Mouse (Mus musculus) ovary, adult 18-20 months (tissue): ENCODE measurements around the gene Gnrhr.

Experiments used
- DNase-seq: peaks from one replicate; pipeline ENCODE4 v3.0.0; 2022; ENCODE audit warnings: low spot score, mixed read lengths

Gene Gnrhr

GRCm38 (mm10) chr5:86197801-86198200 lies at the start of gene Gnrhr:
Gene Gnrhr, minus strand, starts transcription at chr5:86197901.
- DNase-seq: no peak

- DNase-seq: no peak
These were observed 48.9 kb upstream of the Gnrhr start for GRCm38 (mm10) chr5:86246559-86246958.

GRCm38 (mm10) chr5:86244880-86245279 lies 47.2 kb upstream of the Gnrhr start:
- no peak for DNase-seq

- DNase-seq: no peak
These were observed 46.6 kb upstream of the Gnrhr start for GRCm38 (mm10) chr5:86244275-86244674.

GRCm38 (mm10) chr5:86227156-86227853 lies 29.6 kb upstream of the Gnrhr start:
- DNase-seq: no peak

- no peak for DNase-seq
These were observed 6.3 kb downstream of the Gnrhr start for GRCm38 (mm10) chr5:86191356-86191755.

GRCm38 (mm10) chr5:86190770-86191169 lies 6.9 kb downstream of the Gnrhr start:
- no peak for DNase-seq

- no peak for DNase-seq
These were observed 7.4 kb downstream of the Gnrhr start for GRCm38 (mm10) chr5:86190290-86190689.

- DNase-seq: peak; percentile 13
These were observed 10.3 kb downstream of the Gnrhr start for GRCm38 (mm10) chr5:86187441-86187840.

GRCm38 (mm10) chr5:86173778-86174177 lies 23.9 kb downstream of the Gnrhr start:
- no peak for DNase-seq

GRCm38 (mm10) chr5:86172449-86173161 lies 25.1 kb downstream of the Gnrhr start, which contains the start of gene Uba6:
Gene Uba6, minus strand, starts transcription at chr5:86172803.
- peak; percentile 99 for DNase-seq

GRCm38 (mm10) chr5:86172088-86172448 lies 25.6 kb downstream of the Gnrhr start:
- peak; percentile 2 for DNase-seq
